Mouse (Mus musculus) neural tube, embryonic 11.5 days (tissue): Measurements from ENCODE around the gene Ctsq. TPM values are rescaled to one million over a fixed set of nuclear protein-coding genes. Genes with fewer than 3 reads are reported as not detected.
"Not testable (repeated sequence)": the region's sequence is repeated elsewhere in the genome, so short reads cannot be mapped to it uniquely, and the experiment has no call there.

Experiments
- ATAC-seq: fragments of 200-750 bp; cut with Nextera tagmentation; 2 replicates; pipeline ENCODE4 v1.8.0; 2017; ENCODE audit warnings: moderate number of reproducible peaks, mild to moderate bottlenecking, moderate TSS enrichment, moderate library complexity; ENCODE audit not compliant: insufficient read depth, low FRiP score, low TSS enrichment
- DNase-seq: peaks from one replicate; pipeline ENCODE4 v3.0.0-alpha.2; 2015; ENCODE audit warnings: low spot score
- H3K27ac ChIP-seq: fragments of 300-500 bp; sonication (generic); 2 replicates; pipeline ENCODE4 v1.5.1; 2014; ENCODE audit warnings: low read depth, mild to moderate bottlenecking, low read length
- H3K27me3 ChIP-seq: fragments of 300-500 bp; sonication (generic); 2 replicates; pipeline ENCODE4 v1.6.1; 2014; ENCODE audit warnings: mild to moderate bottlenecking, low read length, mixed read lengths; ENCODE audit not compliant: control insufficient read depth, insufficient read depth
- H3K36me3 ChIP-seq: fragments of 300-500 bp; sonication (generic); 2 replicates; pipeline ENCODE4 v1.6.1; 2014; ENCODE audit warnings: mild to moderate bottlenecking, low read length, moderate library complexity, mixed read lengths; ENCODE audit not compliant: control insufficient read depth, insufficient read depth
- H3K4me1 ChIP-seq: fragments of 300-500 bp; sonication (generic); 2 replicates; pipeline ENCODE4 v1.6.1; 2014; ENCODE audit warnings: low read length, mixed read lengths; ENCODE audit not compliant: control insufficient read depth, insufficient read depth
- H3K4me2 ChIP-seq: fragments of 300-500 bp; sonication (generic); 2 replicates; pipeline ENCODE4 v1.6.1; 2014; ENCODE audit warnings: low read depth, mild to moderate bottlenecking, moderate library complexity
- H3K4me3 ChIP-seq: fragments of 300-500 bp; sonication (generic); 2 replicates; pipeline ENCODE4 v1.5.1; 2014; ENCODE audit warnings: low read depth, low read length
- H3K9ac ChIP-seq: fragments of 300-500 bp; sonication (generic); 2 replicates; pipeline ENCODE4 v1.6.1; 2014; ENCODE audit warnings: mild to moderate bottlenecking, low read length
- H3K9me3 ChIP-seq: fragments of 300-500 bp; sonication (generic); 2 replicates; pipeline ENCODE4 v1.6.1; 2016; ENCODE audit warnings: low read length; ENCODE audit not compliant: control insufficient read depth
- WGBS: fragments of 180-500 bp; shearing (Covaris S2); extraction: QIAGEN DNeasy Blood & Tissue Kit; methylation state at CpG from one replicate; pipeline ENCODE4 v1.1.7; 2014; 5-methylcytosine and 5-hydroxymethylcytosine counted together
- polyA plus RNA-seq: library from polyadenylated mRNA; unstranded; fragments of >200 nt; fragmentation: Nextera tagmentation; extraction: Ambion mirVana; gene quantifications from 2 replicates; pipeline ENCODE4 v1.2.1, GENCODE M21; 2014

The Ctsq gene
- not detected in 2 replicates for polyA plus RNA-seq

DNA sequence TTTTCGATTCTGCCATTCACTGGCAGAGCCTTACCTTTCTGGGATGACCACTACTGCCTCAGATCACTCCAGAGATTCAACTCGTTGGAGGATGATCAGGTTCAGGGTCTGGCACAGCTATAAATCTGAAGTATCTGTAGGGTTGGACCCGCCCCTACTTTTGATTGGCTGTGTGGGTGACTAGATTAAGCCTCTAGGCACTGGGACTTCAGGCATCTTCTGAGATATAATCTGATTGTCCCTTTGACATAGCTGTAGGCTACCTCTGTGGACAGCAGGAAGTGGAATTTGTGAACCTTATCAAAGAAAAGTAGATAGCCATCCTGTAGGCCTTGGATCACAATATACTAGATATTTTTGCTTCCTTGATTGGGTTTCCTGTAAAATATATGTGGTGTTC is at the start of gene Ctsq:
TSS of gene Ctsq (minus strand) at position 101 of the 400 bp plus-strand sequence.
- no peaks in the 10 kb centered on the region for H3K27me3 ChIP-seq
- H3K4me3 ChIP-seq = no peak within 1 kb of the TSS
- no peaks in the 10 kb centered on the region for H3K36me3 ChIP-seq
- ATAC-seq = no peak
- no peak within 1 kb of the TSS for H3K4me2 ChIP-seq
- no peaks in the 10 kb centered on the region for H3K4me1 ChIP-seq
- WGBS = 61% methylated on average over 3 of the region's 3 CpGs
- peaks cover 4% of the 10 kb centered on the region; the same call in 1 of the 2 replicates for H3K9me3 ChIP-seq
- no peak for DNase-seq
- H3K9ac ChIP-seq = no peak within 1 kb of the TSS
- H3K27ac ChIP-seq = no peak within 1 kb of the TSS

GRCm38 (mm10) chr13:61022785-61023184 is 17.6 kb downstream of the Ctsq start:
- 0 out of 2 replicates have a peak, but pooled peaks cover 3% of the 10 kb centered on the region for H3K9me3 ChIP-seq
- no peaks in the 10 kb centered on the region for H3K27me3 ChIP-seq
- WGBS = 84% methylated on average over 3 of the region's 3 CpGs
- H3K36me3 ChIP-seq = no peaks in the 10 kb centered on the region
- ATAC-seq (no peak), DNase-seq (no peak)
- H3K4me1 ChIP-seq = no peaks in the 10 kb centered on the region
- H3K4me2 ChIP-seq = no peak overlapping the region
- no peak overlapping the region for H3K9ac ChIP-seq
- no peak overlapping the region for H3K27ac ChIP-seq
- H3K4me3 ChIP-seq = no peak overlapping the region

DNA sequence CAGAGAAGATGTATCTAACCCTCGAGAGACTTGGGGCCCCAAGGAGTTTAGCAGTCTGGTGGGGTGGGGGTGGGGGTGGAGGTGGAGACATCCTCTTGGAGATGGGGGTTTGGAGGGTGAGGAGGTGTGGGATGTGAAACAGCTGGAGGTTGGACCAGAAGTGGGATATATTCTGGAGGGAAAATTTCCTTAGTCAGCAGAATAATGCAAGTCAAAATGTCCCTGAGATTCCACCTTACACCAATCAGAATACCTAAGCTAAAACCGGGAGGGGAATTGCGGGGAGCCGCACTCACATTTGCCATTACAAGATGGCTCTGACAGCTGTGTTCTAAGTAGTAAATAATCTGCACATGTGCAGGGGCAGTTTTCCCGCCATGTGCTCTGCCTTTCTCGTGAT is 18.6 kb downstream of the Ctsq start:
- WGBS = 90% methylated on average over 4 of the region's 6 CpGs
- no peak for DNase-seq

DNA sequence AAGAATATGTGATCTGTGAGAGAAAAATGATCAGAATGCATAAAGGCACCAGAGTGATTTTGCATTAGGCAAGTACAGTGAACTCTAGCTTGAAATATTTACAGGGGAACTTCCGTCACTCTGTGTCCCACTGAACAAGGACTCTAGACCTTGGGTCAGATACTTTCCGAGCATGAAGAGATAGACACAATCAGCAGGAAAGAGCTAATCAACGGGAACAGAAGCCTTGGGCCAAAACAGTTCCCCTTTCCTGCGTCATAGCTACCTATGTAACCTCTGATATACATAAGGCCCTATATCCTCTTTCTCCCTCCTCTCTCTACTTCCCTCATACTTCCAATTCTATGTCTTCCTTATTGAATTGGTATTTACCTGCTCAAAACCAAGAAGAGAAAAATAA is 30.3 kb downstream of the Ctsq start:
- Histone ChIP-seq H3K27me3 (no peaks in the 10 kb centered on the region), H3K9me3 (0 out of 2 replicates have a peak, but pooled peaks cover 4% of the 10 kb centered on the region), H3K36me3 (no peaks in the 10 kb centered on the region), H3K9ac (no peak overlapping the region), H3K4me1 (no peaks in the 10 kb centered on the region), H3K4me2 (no peak overlapping the region), H3K4me3 (no peak overlapping the region), H3K27ac (no peak overlapping the region)
- ATAC-seq (no peak), DNase-seq (no peak)
- WGBS = 82% methylated on average over 4 of the region's 4 CpGs

More for the DNA sequence above, 18.6 kb downstream of the Ctsq start:
- H3K27me3 ChIP-seq = no peaks in the 10 kb centered on the region
- no peak overlapping the region for H3K4me2 ChIP-seq
- no peaks in the 10 kb centered on the region for H3K36me3 ChIP-seq
- no peak overlapping the region for H3K27ac ChIP-seq
- H3K9ac ChIP-seq = no peak overlapping the region
- no peak overlapping the region for H3K4me3 ChIP-seq
- no peaks in the 10 kb centered on the region for H3K4me1 ChIP-seq
- ATAC-seq = no peak
- H3K9me3 ChIP-seq = 0 out of 2 replicates have a peak, but pooled peaks cover 6% of the 10 kb centered on the region

DNA sequence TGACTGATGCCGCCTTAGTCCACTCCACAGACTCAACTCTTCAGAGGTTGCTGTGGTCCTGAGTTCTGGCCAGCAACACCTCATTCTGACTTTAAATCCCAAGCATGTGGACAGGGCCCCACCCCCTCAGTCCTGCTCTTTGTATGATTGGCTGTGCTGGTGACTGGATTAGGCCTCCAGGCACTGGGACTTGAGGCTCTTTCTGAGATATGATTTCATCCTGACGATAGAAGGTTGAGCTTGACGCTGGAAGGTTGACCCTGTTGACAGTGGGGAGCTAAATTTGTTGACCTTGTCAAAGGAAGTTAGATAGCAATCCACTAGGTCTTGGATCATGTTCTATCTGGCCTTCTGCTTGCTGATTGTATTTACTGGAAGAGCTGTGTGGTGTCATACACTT is 34.6 kb downstream of the Ctsq start, which contains the start of gene Ctsj:
TSS of gene Ctsj (minus strand) at position 101 of the 400 bp plus-strand sequence.
- no peaks in the 10 kb centered on the region for H3K4me1 ChIP-seq
- DNase-seq (no peak), ATAC-seq (no peak)
- H3K27me3 ChIP-seq = no peaks in the 10 kb centered on the region
- no peak within 1 kb of the TSS for H3K4me2 ChIP-seq
- WGBS = 90% methylated on average over 3 of the region's 3 CpGs
- no peak within 1 kb of the TSS for H3K27ac ChIP-seq
- H3K9ac ChIP-seq = no peak within 1 kb of the TSS
- H3K4me3 ChIP-seq = no peak within 1 kb of the TSS
- H3K9me3 ChIP-seq = peaks cover 3% of the 10 kb centered on the region
- H3K36me3 ChIP-seq = no peaks in the 10 kb centered on the region

DNA sequence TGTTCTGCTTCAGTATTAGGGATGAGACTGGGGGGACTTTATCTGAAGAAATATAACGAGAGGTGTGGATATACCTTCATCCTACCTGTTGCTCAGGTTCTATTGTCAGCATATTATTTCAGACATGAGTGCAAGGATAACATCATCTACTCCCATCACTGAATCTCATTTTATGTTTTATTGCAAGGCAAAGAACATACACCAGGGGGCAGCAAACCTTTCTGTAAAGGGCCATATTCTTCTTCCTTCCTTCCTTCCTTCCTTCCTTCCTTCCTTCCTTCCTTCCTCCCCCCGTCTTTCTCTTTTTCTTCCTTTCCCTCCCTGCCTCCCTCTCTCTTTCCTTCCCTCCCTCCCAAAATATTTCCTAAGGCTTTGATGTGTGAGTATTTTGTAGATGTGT is 42.8 kb downstream of the Ctsq start:
- Histone ChIP-seq H3K36me3 (no peaks in the 10 kb centered on the region), H3K4me3 (no peak overlapping the region), H3K4me2 (no peak overlapping the region), H3K9ac (no peak overlapping the region), H3K9me3 (no peaks in the 10 kb centered on the region), H3K27me3 (no peaks in the 10 kb centered on the region), H3K4me1 (no peaks in the 10 kb centered on the region), H3K27ac (no peak overlapping the region)
- DNase-seq (no peak), ATAC-seq (no peak)
- 61% methylated on average over 2 of the region's 2 CpGs for WGBS

DNA sequence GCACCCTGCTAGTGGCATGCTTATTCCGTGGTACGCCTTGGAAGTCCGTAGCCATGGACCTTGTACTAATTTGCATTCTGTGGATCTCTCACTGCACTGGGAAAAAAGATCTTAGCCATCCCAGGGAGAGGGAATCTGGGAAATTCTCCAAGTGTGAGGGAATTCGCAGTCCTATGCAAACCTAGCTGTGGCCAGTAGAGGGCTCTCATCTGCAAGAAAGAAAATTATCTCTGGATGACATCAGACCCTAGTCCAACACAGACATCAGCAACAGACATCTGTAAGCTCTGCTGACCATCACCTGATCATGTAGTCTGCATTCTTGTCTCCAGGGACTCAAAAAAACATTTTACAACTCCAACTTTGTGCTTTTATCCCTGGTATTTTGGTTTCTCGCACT is 53.5 kb downstream of the Ctsq start:
- H3K4me2 ChIP-seq = not testable (repeated sequence)

More for the DNA sequence above, 53.5 kb downstream of the Ctsq start:
- H3K9me3 ChIP-seq, H3K36me3 ChIP-seq, H3K27me3 ChIP-seq, H3K9ac ChIP-seq, DNase-seq, H3K4me3 ChIP-seq, H3K27ac ChIP-seq, H3K4me1 ChIP-seq, ATAC-seq: not testable (repeated sequence)
- 77% methylated on average over 4 of the region's 5 CpGs for WGBS

Other genes starting within 250 kb of the Ctsq start
- not detected in 2 replicates for gene Ctsll3, start 237.8 kb downstream of the Ctsq start, polyA plus RNA-seq
- not detected in 2 replicates for gene 4930486L24Rik, start 176.2 kb downstream of the Ctsq start, polyA plus RNA-seq
- gene Gm49392, start 143.7 kb downstream of the Ctsq start, polyA plus RNA-seq = 0.20 TPM in 1 of 2 replicates, not detected in the other
- gene Ctla2b, start 143.2 kb downstream of the Ctsq start, polyA plus RNA-seq = 2.4 and 2.5 TPM in 2 replicates
- gene Tpbpb, start 135.8 kb downstream of the Ctsq start, polyA plus RNA-seq = not detected in 2 replicates
- not detected in 2 replicates for gene Gm49393, start 105.0 kb downstream of the Ctsq start, polyA plus RNA-seq
- 1.3 and 1.7 TPM in 2 replicates for gene Gm49391, start 104.1 kb downstream of the Ctsq start, polyA plus RNA-seq
- gene Ctla2a, start 104.0 kb downstream of the Ctsq start, polyA plus RNA-seq = 10.9 and 11.4 TPM in 2 replicates
- not detected in 2 replicates for gene Tpbpa, start 98.6 kb downstream of the Ctsq start, polyA plus RNA-seq
- gene Ctsj, start 34.7 kb downstream of the Ctsq start, polyA plus RNA-seq = not detected in 2 replicates
- gene Ctsr, start 123.6 kb upstream of the Ctsq start, polyA plus RNA-seq = not detected in 2 replicates
- gene Cts6, start 162.8 kb upstream of the Ctsq start, polyA plus RNA-seq = not detected in 2 replicates
- gene Cts8, start 214.7 kb upstream of the Ctsq start, polyA plus RNA-seq = not detected in 2 replicates
- not detected in 2 replicates for gene Gm49398, start 248.2 kb upstream of the Ctsq start, polyA plus RNA-seq